Mouse (Mus musculus) thymus, adult 2 months (tissue): Measurements from ENCODE around the gene Mfsd9. TPM values are rescaled to one million over a fixed set of nuclear protein-coding genes. Genes with fewer than 3 reads are reported as not detected.

Source experiments
- DNase-seq: peaks from one replicate; pipeline ENCODE4 v3.0.0; 2021
- H3K27ac ChIP-seq: fragments of 200-500 bp; 2 replicates; pipeline ENCODE4 v1.5.1; 2012; ENCODE audit warnings: low read length, control low read depth; ENCODE audit not compliant: control insufficient read depth, insufficient read depth
- H3K27me3 ChIP-seq: fragments of 200-500 bp; 2 replicates; pipeline ENCODE4 v1.6.1; 2012; ENCODE audit warnings: mild to moderate bottlenecking, low read length, moderate library complexity, mixed read lengths; ENCODE audit not compliant: control insufficient read depth, insufficient read depth
- H3K36me3 ChIP-seq: fragments of 200-500 bp; 2 replicates; pipeline ENCODE4 v1.6.1; 2012; ENCODE audit warnings: mild to moderate bottlenecking, low read length, moderate library complexity; ENCODE audit not compliant: control insufficient read depth, insufficient read depth
- H3K4me1 ChIP-seq: fragments of 200-500 bp; replicated peaks from 2 replicates; pipeline ENCODE4 v1.6.1; 2012; ENCODE audit warnings: low read length; ENCODE audit not compliant: control insufficient read depth, insufficient read depth
- H3K4me3 ChIP-seq: fragments of 200-500 bp; 2 replicates; pipeline ENCODE4 v1.5.1; 2012; ENCODE audit warnings: mild to moderate bottlenecking, low read length, control low read depth, moderate library complexity; ENCODE audit not compliant: control insufficient read depth, insufficient read depth
- CTCF ChIP-seq: fragments of 200-500 bp; IDR thresholded peaks from 2 replicates; pipeline ENCODE4 v1.5.1; 2012; ENCODE audit warnings: mild to moderate bottlenecking, control low read depth, low read length, moderate library complexity, borderline replicate concordance; ENCODE audit not compliant: control insufficient read depth, poor library complexity, insufficient read depth; ENCODE audit errors: extremely low read depth
- POLR2A ChIP-seq: fragments of 200-500 bp; IDR thresholded peaks from 2 replicates; pipeline ENCODE4 v1.6.1; 2012; ENCODE audit warnings: mild to moderate bottlenecking, low read length, control low read depth, moderate library complexity; ENCODE audit not compliant: control insufficient read depth, poor library complexity, insufficient read depth; ENCODE audit errors: extremely low read depth
- WGBS: fragments of 180-500 bp; shearing (Covaris S2); methylation state at CpG from one replicate; pipeline ENCODE4 v1.1.7; 2018; 5-methylcytosine and 5-hydroxymethylcytosine counted together
- polyA plus RNA-seq: library from polyadenylated mRNA; depleted of rRNA; stranded (reverse); fragments of >200 nt; gene quantifications from 2 replicates; pipeline ENCODE4 v1.2.3, GENCODE M21; 2012

Mfsd9 gene
- polyA plus RNA-seq, 1 experiment = 1.5 TPM

DNA sequence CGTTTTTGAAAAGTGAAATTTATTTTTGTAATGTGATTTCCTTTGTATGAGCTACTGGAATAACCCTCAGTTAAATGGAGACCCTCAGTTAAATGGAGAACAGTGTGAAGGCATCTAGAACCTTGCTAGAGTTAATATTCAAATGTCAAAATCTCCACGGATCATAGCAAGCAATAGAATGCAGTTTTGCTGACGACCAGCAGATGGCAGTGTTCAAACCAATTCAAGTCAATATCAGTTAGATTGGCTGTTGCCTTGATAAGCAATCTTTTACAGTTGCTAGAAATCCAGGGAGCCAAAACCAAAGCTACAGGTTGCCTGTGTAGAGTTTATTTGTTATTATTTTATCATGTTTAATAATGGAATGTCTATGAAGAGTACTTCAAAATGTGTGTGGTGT lies 12.3 kb upstream of the Mfsd9 start:
- Histone ChIP-seq H3K4me3 (no peak overlapping the region), H3K27me3 (no peaks in the 10 kb centered on the region), H3K36me3 (no peaks in the 10 kb centered on the region), H3K4me1 (no peaks in the 10 kb centered on the region), H3K27ac (no peak overlapping the region)
- 24% methylated on average over 3 of the region's 3 CpGs for WGBS
- TF ChIP-seq CTCF (no peak), POLR2A (no peak)
- peak; percentile 32 for DNase-seq

DNA sequence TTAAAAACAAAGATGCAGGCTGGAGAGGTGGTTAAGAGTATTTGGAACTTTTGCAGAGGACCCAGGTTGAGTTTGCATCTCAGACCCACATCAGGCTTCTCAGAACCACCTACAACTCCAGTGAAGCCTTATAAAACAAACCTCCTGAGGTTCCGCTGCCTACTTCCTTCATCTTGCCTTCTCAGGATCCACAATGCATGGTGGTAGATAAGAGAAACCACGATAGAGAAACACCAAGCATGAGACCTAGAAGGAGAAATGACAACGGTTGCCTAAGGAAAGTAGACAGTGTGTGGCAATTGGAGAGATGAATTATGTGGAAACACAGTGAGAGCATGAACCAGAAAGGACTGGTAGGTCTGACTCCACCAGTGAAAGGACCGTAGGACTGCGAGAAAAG lies 10.4 kb upstream of the Mfsd9 start:
- WGBS = 58% methylated on average over 5 of the region's 5 CpGs
- Histone ChIP-seq H3K27me3 (no peaks in the 10 kb centered on the region), H3K4me3 (no peak overlapping the region), H3K27ac (no peak overlapping the region), H3K36me3 (no peaks in the 10 kb centered on the region), H3K4me1 (no peaks in the 10 kb centered on the region)
- no peak for DNase-seq
- no peak for TF ChIP-seq CTCF
- TF ChIP-seq POLR2A = no peak

DNA sequence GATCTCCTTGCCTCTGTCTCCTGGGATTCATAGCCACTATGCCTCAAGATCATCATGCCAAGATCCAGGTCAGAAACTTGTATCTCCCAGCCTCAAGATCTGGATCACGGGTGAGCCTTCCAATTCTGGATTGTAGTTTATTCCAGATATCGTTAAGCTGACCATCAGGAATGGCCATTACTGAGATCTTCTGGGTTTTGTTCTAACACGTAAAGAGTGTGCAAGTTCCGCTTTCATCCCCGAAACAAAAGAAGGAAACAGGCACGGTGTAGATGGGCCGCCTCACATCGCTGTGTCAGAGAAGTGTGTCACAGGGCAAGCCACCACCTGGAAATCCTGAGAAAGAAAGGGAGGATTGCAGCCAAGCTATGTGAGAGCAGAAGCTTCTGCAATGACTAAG lies 8.6 kb upstream of the Mfsd9 start:
- Histone ChIP-seq H3K4me3 (no peak overlapping the region), H3K27me3 (no peaks in the 10 kb centered on the region), H3K36me3 (no peaks in the 10 kb centered on the region), H3K4me1 (no peaks in the 10 kb centered on the region), H3K27ac (no peak overlapping the region)
- DNase-seq = no peak
- 89% methylated on average over 8 of the region's 8 CpGs for WGBS
- no peak for TF ChIP-seq CTCF
- no peak for TF ChIP-seq POLR2A

DNA sequence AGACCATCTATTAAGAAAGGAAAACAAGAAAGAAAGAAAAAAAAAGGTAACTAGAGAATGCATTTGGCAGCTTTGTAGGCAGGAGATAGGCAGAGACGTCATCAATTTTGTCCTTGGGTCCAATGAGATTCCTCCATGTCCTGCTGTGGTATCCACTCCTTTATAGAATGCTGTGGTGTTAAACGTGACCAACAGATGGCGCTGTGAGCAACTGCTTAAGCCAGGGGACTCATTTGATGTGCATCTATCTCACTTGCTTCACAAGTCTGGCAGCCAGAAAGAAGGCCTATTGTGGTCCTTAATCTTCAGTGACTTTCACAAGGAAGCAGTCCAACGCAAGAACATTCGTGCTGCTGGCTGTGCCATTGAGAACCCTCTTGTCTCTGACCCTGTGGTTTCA lies 6.9 kb upstream of the Mfsd9 start:
- H3K4me3 ChIP-seq = no peak overlapping the region
- TF ChIP-seq CTCF (no peak), POLR2A (no peak)
- H3K36me3 ChIP-seq = no peaks in the 10 kb centered on the region
- H3K27me3 ChIP-seq = no peaks in the 10 kb centered on the region
- DNase-seq = peak; percentile 51
- WGBS = 24% methylated on average over 5 of the region's 5 CpGs
- no peaks in the 10 kb centered on the region for H3K4me1 ChIP-seq
- H3K27ac ChIP-seq = no peak overlapping the region

DNA sequence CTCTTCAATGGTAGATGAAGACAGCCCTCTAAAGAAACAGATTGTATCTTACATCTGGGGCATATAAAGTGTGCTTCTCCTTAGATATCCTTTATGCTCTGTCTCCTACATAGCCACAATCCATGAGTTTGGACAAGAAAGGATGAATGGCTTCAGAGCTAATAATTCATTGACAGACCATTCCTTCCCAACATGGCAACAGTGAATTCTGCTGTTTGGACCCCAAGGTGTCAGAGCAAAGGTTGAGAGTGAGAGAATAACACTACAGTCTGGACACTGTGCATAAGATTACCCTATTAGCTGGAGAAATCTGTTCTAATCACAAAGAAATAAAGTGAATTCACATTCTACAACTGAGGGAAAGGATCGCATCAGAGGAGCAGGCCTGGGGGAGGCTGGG lies 5.0 kb upstream of the Mfsd9 start:
- no peaks in the 10 kb centered on the region for H3K36me3 ChIP-seq
- H3K4me3 ChIP-seq = no peak overlapping the region
- no peaks in the 10 kb centered on the region for H3K4me1 ChIP-seq
- H3K27ac ChIP-seq = no peak overlapping the region
- DNase-seq = no peak
- WGBS = 98% methylated on average over 1 of the region's 1 CpGs
- no peaks in the 10 kb centered on the region for H3K27me3 ChIP-seq
- TF ChIP-seq POLR2A (no peak), CTCF (no peak)

DNA sequence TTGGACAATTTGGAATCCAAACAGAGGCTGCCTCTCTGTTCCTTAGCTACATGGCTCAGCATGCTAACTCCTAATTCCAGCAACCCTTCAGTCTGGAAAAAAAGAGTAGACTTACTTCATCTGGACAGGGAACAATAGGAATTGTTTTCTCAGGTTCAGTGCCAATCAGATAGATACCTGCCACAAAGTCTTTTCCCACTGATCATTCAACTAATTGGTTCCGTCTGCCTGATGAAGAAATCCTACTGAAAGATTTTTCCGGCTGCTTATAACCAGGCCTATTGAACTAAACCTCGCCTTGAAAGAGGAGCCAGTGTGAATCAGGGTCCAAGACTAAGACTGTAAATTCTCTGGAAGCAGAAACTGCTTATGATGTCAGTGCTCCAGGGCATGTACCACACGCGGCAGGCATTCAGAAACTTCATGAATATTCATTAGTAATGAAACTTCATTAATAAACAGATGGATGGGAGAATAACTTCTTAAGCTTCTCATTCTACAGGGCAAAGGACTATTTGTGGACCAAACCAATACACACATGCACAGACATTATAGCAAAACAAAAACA lies 737 bp downstream of the Mfsd9 start:
- Histone ChIP-seq H3K27ac (no peak overlapping the region), H3K4me1 (peaks cover 3% of the 10 kb centered on the region), H3K27me3 (no peaks in the 10 kb centered on the region), H3K36me3 (no peaks in the 10 kb centered on the region), H3K4me3 (peak overlapping the region; percentile 91)
- DNase-seq = no peak
- TF ChIP-seq POLR2A (no peak), CTCF (no peak)
- WGBS = 59% methylated on average over 5 of the region's 5 CpGs

DNA sequence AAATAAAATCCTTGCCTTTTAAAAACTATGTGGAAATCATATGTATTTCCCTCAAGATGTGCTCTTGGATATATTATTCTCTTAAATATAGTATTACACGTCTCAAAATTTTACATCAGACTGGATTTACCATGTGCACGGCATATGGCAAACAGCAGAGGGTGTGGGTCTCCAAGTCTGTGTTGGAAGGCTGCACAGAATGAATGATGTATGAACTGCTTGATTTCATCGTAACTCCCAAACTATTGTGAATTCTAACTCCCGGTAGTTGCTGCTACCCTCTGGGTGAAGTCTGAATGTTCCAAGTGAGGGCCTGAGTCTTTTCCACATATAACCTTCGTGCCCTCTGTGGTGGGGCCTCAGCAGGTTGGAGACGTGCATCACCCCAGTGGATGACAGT lies 1.5 kb downstream of the Mfsd9 start:
- Histone ChIP-seq H3K4me1 (peaks cover 3% of the 10 kb centered on the region), H3K36me3 (no peaks in the 10 kb centered on the region), H3K27me3 (no peaks in the 10 kb centered on the region), H3K4me3 (no peak overlapping the region), H3K27ac (no peak overlapping the region)
- WGBS = 93% methylated on average over 6 of the region's 6 CpGs
- no peak for TF ChIP-seq POLR2A
- no peak for TF ChIP-seq CTCF
- DNase-seq = no peak
